Mouse (Mus musculus): ENCODE measurements at regions not wholly inside any gene's neighbourhood (a gene's known extent, or its start where the extent isn't known, plus 50 kb on each side); places are given as distances from the start of the nearest gene placed in this dataset.

GRCm38 (mm10) chr1:124148590-124148989 is 103.2 kb upstream of the Dpp10 start:
- TF ChIP-seq EP300 (IDR thresholded peaks at IDR 0.05; ENCODE audit: low read depth) (no peak), CTCF (IDR thresholded peaks at IDR 0.05; ENCODE audit: low read depth) (no peak)
